Mouse (Mus musculus) liver (tissue): ENCODE results near the gene Gabbr1.
A peak's percentile ranks its signal among the peaks of the same experiment; 100 is the strongest.

Experiments
- DNase-seq: peaks from one replicate; pipeline ENCODE4 v3.0.0-alpha.2; 2020; ENCODE audit warnings: mixed read lengths

Gene Gabbr1

GRCm38 (mm10) chr17:37044651-37045244 is 1.0 kb upstream of the Gabbr1 start:
- DNase-seq, result no peak

- DNase-seq, result peak; percentile 48
These were observed 746 bp downstream of the Gabbr1 start for GRCm38 (mm10) chr17:37046312-37047112.

- DNase-seq, result no peak
These were observed 1.7 kb downstream of the Gabbr1 start for GRCm38 (mm10) chr17:37047332-37047976.

GRCm38 (mm10) chr17:37047981-37048380 is 2.2 kb downstream of the Gabbr1 start:
- DNase-seq, result no peak

GRCm38 (mm10) chr17:37048383-37048782 is 2.6 kb downstream of the Gabbr1 start:
- no peak for DNase-seq

GRCm38 (mm10) chr17:37049570-37050310 is 4.0 kb downstream of the Gabbr1 start:
- peak; percentile 40 for DNase-seq

GRCm38 (mm10) chr17:37050399-37050798 is 4.6 kb downstream of the Gabbr1 start:
- DNase-seq, result peak; percentile 56

- no peak for DNase-seq
These were observed 5.1 kb downstream of the Gabbr1 start for GRCm38 (mm10) chr17:37050876-37051275.

GRCm38 (mm10) chr17:37051745-37052144 is 6.0 kb downstream of the Gabbr1 start:
- no peak for DNase-seq

- no peak for DNase-seq
These were observed 11.2 kb downstream of the Gabbr1 start for GRCm38 (mm10) chr17:37056957-37057356.

- DNase-seq, result no peak
These were observed 15.7 kb downstream of the Gabbr1 start for GRCm38 (mm10) chr17:37061435-37061834.

GRCm38 (mm10) chr17:37062101-37062641 is 16.4 kb downstream of the Gabbr1 start:
- DNase-seq, result no peak

GRCm38 (mm10) chr17:37063063-37063462 is 17.3 kb downstream of the Gabbr1 start:
- no peak for DNase-seq

GRCm38 (mm10) chr17:37063686-37064495 is 18.1 kb downstream of the Gabbr1 start:
- DNase-seq, result no peak

- no peak for DNase-seq
These were observed 20.2 kb downstream of the Gabbr1 start for GRCm38 (mm10) chr17:37065993-37066392.

- DNase-seq, result no peak
These were observed 22.1 kb downstream of the Gabbr1 start for GRCm38 (mm10) chr17:37067861-37068260.

- no peak for DNase-seq
These were observed 24.4 kb downstream of the Gabbr1 start for GRCm38 (mm10) chr17:37070121-37070520.

- DNase-seq, result no peak
These were observed 26.4 kb downstream of the Gabbr1 start for GRCm38 (mm10) chr17:37072080-37072729.

- no peak for DNase-seq
These were observed 27.0 kb downstream of the Gabbr1 start for GRCm38 (mm10) chr17:37072730-37073276.

- DNase-seq, result no peak
These were observed 29.4 kb downstream of the Gabbr1 start for GRCm38 (mm10) chr17:37075181-37075580.

- no peak for DNase-seq
These were observed 30.0 kb downstream of the Gabbr1 start for GRCm38 (mm10) chr17:37075766-37076165.
